Mouse (Mus musculus) limb, embryonic 14.5 days (tissue): ENCODE measurements around the gene Oaz2. TPM values are rescaled to one million over a fixed set of nuclear protein-coding genes. Genes with fewer than 3 reads are reported as not detected.

Source experiments
- ATAC-seq: fragments of 200-750 bp; cut with Nextera tagmentation; 2 replicates; pipeline ENCODE4 v1.8.0; 2017; ENCODE audit warnings: low read depth, moderate number of reproducible peaks, moderate TSS enrichment; ENCODE audit not compliant: low FRiP score
- DNase-seq: peaks from one replicate; pipeline ENCODE4 v3.0.0-alpha.2; 2015; ENCODE audit warnings: low spot score
- H3K27ac ChIP-seq: fragments of 300-500 bp; sonication (generic); replicated peaks from 2 replicates; pipeline ENCODE4 v1.5.1; 2014; ENCODE audit warnings: low read depth, mild to moderate bottlenecking, low read length, moderate library complexity, mixed read lengths
- H3K27me3 ChIP-seq: fragments of 300-500 bp; sonication (generic); 2 replicates; pipeline ENCODE4 v1.6.1; 2014; ENCODE audit warnings: low read length, mixed read lengths; ENCODE audit not compliant: control insufficient read depth, insufficient read depth
- H3K36me3 ChIP-seq: fragments of 300-500 bp; sonication (generic); 2 replicates; pipeline ENCODE4 v1.6.1; 2014; ENCODE audit warnings: mild to moderate bottlenecking, low read length, moderate library complexity, mixed read lengths; ENCODE audit not compliant: control insufficient read depth, insufficient read depth
- H3K4me1 ChIP-seq: fragments of 300-500 bp; sonication (generic); 2 replicates; pipeline ENCODE4 v1.6.1; 2014; ENCODE audit warnings: antibody characterized with exemption, low read length, mixed read lengths; ENCODE audit not compliant: control insufficient read depth, insufficient read depth
- H3K4me2 ChIP-seq: fragments of 300-500 bp; sonication (generic); replicated peaks from 2 replicates; pipeline ENCODE4 v1.6.1; 2014; ENCODE audit warnings: low read depth, mild to moderate bottlenecking, low read length, moderate library complexity; ENCODE audit not compliant: severe bottlenecking
- H3K4me3 ChIP-seq: fragments of 300-500 bp; sonication (generic); replicated peaks from 2 replicates; pipeline ENCODE4 v1.5.1; 2014; ENCODE audit warnings: low read length
- H3K9ac ChIP-seq: fragments of 300-500 bp; sonication (generic); 2 replicates; pipeline ENCODE4 v1.6.1; 2014; ENCODE audit warnings: mild to moderate bottlenecking, low read depth, low read length, moderate library complexity; ENCODE audit not compliant: severe bottlenecking
- H3K9me3 ChIP-seq: fragments of 300-500 bp; sonication (generic); 2 replicates; pipeline ENCODE4 v1.6.1; 2016; ENCODE audit warnings: low read length; ENCODE audit not compliant: control insufficient read depth
- POLR2A ChIP-seq: fragments of 200-500 bp; IDR thresholded peaks from 2 replicates; pipeline ENCODE4 v1.8.0; 2012; ENCODE audit warnings: inconsistent platforms, mild to moderate bottlenecking, moderate library complexity, borderline replicate concordance; ENCODE audit not compliant: insufficient read depth, insufficient read length; ENCODE audit errors: extremely low read depth
- WGBS: fragments of 180-500 bp; shearing (Covaris S2); extraction: QIAGEN DNeasy Blood & Tissue Kit; methylation state at CpG from one replicate; pipeline ENCODE4 v1.1.7; 2014; 5-methylcytosine and 5-hydroxymethylcytosine counted together
- polyA plus RNA-seq, 2 experiments: library from polyadenylated mRNA; depleted of rRNA in 1 of 2; stranded (reverse) in 1 of 2; unstranded in 1 of 2; fragments of >200 nt; fragmentation: Nextera tagmentation in 1 of 2; extraction: Ambion mirVana in 1 of 2; gene quantifications; 2 replicates each; pipeline versions ENCODE4 v1.2.1 to v1.2.3; 2012 to 2014

Gene Oaz2
- polyA plus RNA-seq, 2 experiments: 199 to 221 TPM

- Histone ChIP-seq H3K27ac (no peak overlapping the region), H3K4me3 (no peak overlapping the region), H3K9me3 (no peaks in the 10 kb centered on the region), H3K9ac (no peak overlapping the region), H3K36me3 (no peaks in the 10 kb centered on the region), H3K4me2 (no peak overlapping the region), H3K27me3 (no peaks in the 10 kb centered on the region), H3K4me1 (no peaks in the 10 kb centered on the region)
- DNase-seq (peak; percentile 67), ATAC-seq (no peak)
- TF ChIP-seq POLR2A: no peak
- 2% methylated on average over 3 of the region's 3 CpGs for WGBS
Measured at GRCm38 (mm10) chr9:65664163-65664562, 3.6 kb upstream of the Oaz2 start.

DNA sequence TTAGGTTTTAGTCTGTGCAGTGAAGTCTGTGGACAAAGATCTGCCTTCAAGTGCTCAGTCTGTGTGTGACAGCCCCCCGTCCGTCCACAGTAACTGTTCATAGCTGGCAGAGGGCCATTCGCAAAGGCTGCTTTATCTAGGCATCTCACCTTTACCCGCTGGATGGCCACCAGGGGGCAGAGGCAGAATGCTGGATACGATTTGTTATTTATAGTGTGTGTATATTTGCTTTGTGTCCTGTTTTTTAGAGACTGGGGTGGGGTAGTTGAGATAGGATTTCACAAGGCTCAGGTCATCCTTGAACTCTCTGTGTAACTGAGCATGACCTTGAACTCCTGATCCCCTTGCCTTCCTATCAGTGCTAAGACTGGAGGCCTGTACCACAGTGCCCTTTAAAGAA lies 1.8 kb upstream of the Oaz2 start:
- ATAC-seq (no peak), DNase-seq (peak; percentile 73)
- Histone ChIP-seq H3K4me1 (no peaks in the 10 kb centered on the region), H3K9ac (no peak overlapping the region), H3K4me3 (no peak overlapping the region), H3K27me3 (no peaks in the 10 kb centered on the region), H3K9me3 (no peaks in the 10 kb centered on the region), H3K27ac (no peak overlapping the region), H3K36me3 (no peaks in the 10 kb centered on the region), H3K4me2 (no peak overlapping the region)
- TF ChIP-seq POLR2A: no peak
- WGBS: 16% methylated on average over 5 of the region's 5 CpGs

DNA sequence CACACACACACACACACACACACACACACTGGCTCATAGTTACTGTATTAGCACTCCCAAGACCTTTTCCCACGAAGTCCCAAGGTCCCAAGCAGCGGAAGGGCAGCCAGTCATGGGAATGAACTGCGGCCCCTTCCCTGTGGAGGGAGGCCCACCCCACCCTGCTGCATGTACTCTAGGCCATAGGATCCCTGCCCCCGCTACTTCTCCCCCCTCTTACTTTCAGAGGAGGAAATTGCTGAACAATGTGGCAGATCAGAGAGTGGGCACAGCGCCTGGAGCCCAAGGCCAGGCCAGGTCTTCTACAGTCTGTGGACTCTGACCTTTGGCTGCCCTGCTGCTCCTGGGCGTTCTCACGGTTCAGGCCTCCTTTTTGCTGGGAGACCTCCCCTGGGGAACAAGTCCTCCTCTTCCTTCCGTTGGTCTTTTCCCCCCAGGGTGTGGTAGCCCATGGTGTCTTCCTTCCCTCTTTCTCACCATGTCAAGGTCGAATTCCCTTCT lies 3.7 kb downstream of the Oaz2 start:
- no peak overlapping the region for H3K27ac ChIP-seq
- no peaks in the 10 kb centered on the region for H3K9me3 ChIP-seq
- peaks cover 4% of the 10 kb centered on the region; the same call in 1 of the 2 replicates for H3K4me1 ChIP-seq
- ATAC-seq: no peak
- H3K9ac ChIP-seq: no peak overlapping the region
- no peak for DNase-seq
- H3K27me3 ChIP-seq: no peaks in the 10 kb centered on the region
- 58% methylated on average over 9 of the region's 9 CpGs for WGBS
- no peak for TF ChIP-seq POLR2A
- no peaks in the 10 kb centered on the region for H3K36me3 ChIP-seq
- no peak overlapping the region for H3K4me3 ChIP-seq
- H3K4me2 ChIP-seq: no peak overlapping the region

- peak overlapping the region; percentile 72 for H3K27ac ChIP-seq
- peak overlapping the region; percentile 4; the same call in 1 of the 2 replicates for H3K9ac ChIP-seq
- H3K9me3 ChIP-seq: no peaks in the 10 kb centered on the region
- 65% methylated on average over 11 of the region's 11 CpGs for WGBS
- ATAC-seq: no peak
- no peak overlapping the region for H3K4me3 ChIP-seq
- no peak overlapping the region for H3K4me2 ChIP-seq
- TF ChIP-seq POLR2A: no peak
- H3K36me3 ChIP-seq: no peaks in the 10 kb centered on the region
- H3K27me3 ChIP-seq: no peaks in the 10 kb centered on the region
- no peak for DNase-seq
- peaks cover 14% of the 10 kb centered on the region for H3K4me1 ChIP-seq
Measured at GRCm38 (mm10) chr9:65672996-65673395, 5.2 kb downstream of the Oaz2 start.

DNA sequence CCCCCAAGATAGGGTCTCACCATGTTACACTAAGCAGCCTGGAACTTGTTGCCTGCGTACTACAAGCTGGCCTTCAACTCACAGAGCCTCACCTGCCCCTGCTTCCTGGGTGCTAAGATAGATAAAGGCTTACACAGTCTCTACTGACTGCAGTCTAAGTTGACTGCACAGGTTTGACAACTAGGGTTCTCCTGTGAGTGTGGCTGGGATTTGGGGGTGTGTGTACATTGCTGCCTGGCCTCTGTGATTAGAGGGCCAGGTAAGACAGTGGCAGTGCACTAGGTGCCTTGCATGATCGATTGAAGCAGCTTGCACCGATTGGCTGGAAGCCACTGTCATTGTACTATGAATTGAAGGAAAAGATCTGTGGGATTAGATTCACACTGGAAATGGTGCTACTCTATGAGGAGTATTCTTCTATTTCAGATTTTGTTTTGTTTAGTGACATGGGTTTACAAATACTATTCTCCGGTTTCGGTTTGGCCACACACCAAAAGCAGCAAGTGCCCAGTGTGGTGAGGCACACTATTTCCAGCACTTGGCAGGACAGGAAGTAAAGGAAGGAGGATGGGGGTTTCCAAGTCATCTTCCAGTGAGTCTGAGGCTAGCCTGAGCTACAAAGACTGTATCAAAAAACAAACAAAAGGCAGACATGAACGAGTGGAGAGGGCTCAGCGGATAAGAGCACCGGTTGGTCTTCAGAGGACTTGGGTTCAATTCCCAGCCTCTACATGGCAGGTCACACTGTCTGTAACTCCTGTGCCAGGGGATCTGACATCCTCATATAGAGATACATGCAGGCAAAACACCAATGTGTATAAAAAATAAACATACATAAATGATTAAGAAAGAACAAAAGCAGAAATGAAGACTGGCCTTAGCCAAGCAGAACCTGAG lies 7.9 kb downstream of the Oaz2 start:
- Histone ChIP-seq H3K27me3 (no peaks in the 10 kb centered on the region), H3K4me1 (peaks cover 39% of the 10 kb centered on the region), H3K4me3 (peak overlapping the region; percentile 59), H3K36me3 (0 out of 2 replicates have a peak, but pooled peaks cover 4% of the 10 kb centered on the region), H3K4me2 (peak overlapping the region; percentile 42), H3K9me3 (no peaks in the 10 kb centered on the region), H3K27ac (no peak overlapping the region; the same call in 1 of the 2 replicates), H3K9ac (peak overlapping the region; percentile 78; the same call in 1 of the 2 replicates)
- DNase-seq: no peak
- no peak for TF ChIP-seq POLR2A
- ATAC-seq: no peak; the same call in 1 of the 2 replicates
- 61% methylated on average over 8 of the region's 8 CpGs for WGBS
